Mouse (Mus musculus) embryonic facial prominence, embryonic 15.5 days (tissue): ENCODE measurements around the gene Leng9. TPM values are rescaled to one million over a fixed set of nuclear protein-coding genes. Genes with fewer than 3 reads are reported as not detected.
"Not testable (repeated sequence)": the region's sequence is repeated elsewhere in the genome, so short reads cannot be mapped to it uniquely, and the experiment has no call there.

ENCODE experiments used
- ATAC-seq: fragments of 200-750 bp; cut with Nextera tagmentation; 2 replicates; pipeline ENCODE4 v1.8.0; 2017; ENCODE audit warnings: low read depth, moderate TSS enrichment; ENCODE audit not compliant: insufficient number of reproducible peaks, low FRiP score, low TSS enrichment
- H3K27ac ChIP-seq: fragments of 300-500 bp; sonication (generic); replicated peaks from 2 replicates; pipeline ENCODE4 v1.5.1; 2015; ENCODE audit warnings: mild to moderate bottlenecking, inconsistent platforms
- H3K27me3 ChIP-seq: fragments of 300-500 bp; sonication (generic); 2 replicates; pipeline ENCODE4 v1.6.1; 2015; ENCODE audit warnings: inconsistent platforms
- H3K36me3 ChIP-seq: fragments of 300-500 bp; sonication (generic); 2 replicates; pipeline ENCODE4 v1.6.1; 2015; ENCODE audit warnings: mild to moderate bottlenecking, inconsistent platforms
- H3K4me1 ChIP-seq: fragments of 300-500 bp; sonication (generic); 2 replicates; pipeline ENCODE4 v1.6.1; 2015; ENCODE audit warnings: inconsistent platforms
- H3K4me2 ChIP-seq: fragments of 300-500 bp; sonication (generic); replicated peaks from 2 replicates; pipeline ENCODE4 v1.6.1; 2015; ENCODE audit warnings: mild to moderate bottlenecking, inconsistent platforms
- H3K4me3 ChIP-seq: fragments of 300-500 bp; sonication (generic); replicated peaks from 2 replicates; pipeline ENCODE4 v1.5.1; 2015; ENCODE audit warnings: mild to moderate bottlenecking, inconsistent platforms
- H3K9ac ChIP-seq: fragments of 300-500 bp; sonication (generic); 2 replicates; pipeline ENCODE4 v1.6.1; 2015; ENCODE audit warnings: inconsistent platforms
- H3K9me3 ChIP-seq: fragments of 300-500 bp; sonication (generic); replicated peaks from 2 replicates; pipeline ENCODE4 v1.6.1; 2016; ENCODE audit warnings: inconsistent platforms
- WGBS: fragments of 180-500 bp; shearing (Covaris S2); methylation state at CpG from one replicate; pipeline ENCODE4 v1.1.7; 2015; 5-methylcytosine and 5-hydroxymethylcytosine counted together
- polyA plus RNA-seq: library from polyadenylated mRNA; unstranded; fragments of >200 nt; fragmentation: Nextera tagmentation; extraction: Ambion mirVana; gene quantifications from 2 replicates; pipeline ENCODE4 v1.2.1, GENCODE M21; 2015

The Leng9 gene
- 5.8 and 6.1 TPM in 2 replicates for polyA plus RNA-seq

GRCm38 (mm10) chr7:4150059-4150541 is at the start of gene Leng9:
Gene Leng9 (minus strand): TSS chr7:4150374.
- ATAC-seq, result 0 out of 2 replicates have a peak, but pooled peaks have one; percentile 4
- Histone ChIP-seq H3K4me3 (peak within 1 kb of the TSS; percentile 62), H3K9me3 (no peaks in the 10 kb centered on the region), H3K27me3 (no peaks in the 10 kb centered on the region), H3K4me1 (peaks cover 41% of the 10 kb centered on the region), H3K9ac (peak within 1 kb of the TSS; percentile 79), H3K4me2 (peak within 1 kb of the TSS; percentile 85), H3K27ac (peak within 1 kb of the TSS; percentile 95), H3K36me3 (peaks cover 24% of the 10 kb centered on the region)
- 4% methylated on average over 14 of the region's 14 CpGs for WGBS

- Histone ChIP-seq H3K36me3 (no peaks in the 10 kb centered on the region), H3K27me3 (no peaks in the 10 kb centered on the region), H3K4me2 (no peak overlapping the region), H3K4me1 (no peaks in the 10 kb centered on the region), H3K9me3 (no peaks in the 10 kb centered on the region), H3K9ac (no peak overlapping the region), H3K27ac (no peak overlapping the region), H3K4me3 (no peak overlapping the region)
- WGBS, result 44% methylated on average over 3 of the region's 3 CpGs
- ATAC-seq, result no peak
Observed at GRCm38 (mm10) chr7:4178438-4178837, 28.3 kb upstream of the Leng9 start.

GRCm38 (mm10) chr7:4170193-4170938 is 20.2 kb upstream of the Leng9 start:
- Histone ChIP-seq H3K9me3 (no peaks in the 10 kb centered on the region), H3K4me3 (no peak overlapping the region), H3K4me1 (peaks cover 2% of the 10 kb centered on the region), H3K9ac (no peak overlapping the region), H3K27ac (no peak overlapping the region), H3K36me3 (no peaks in the 10 kb centered on the region), H3K4me2 (no peak overlapping the region), H3K27me3 (no peaks in the 10 kb centered on the region)
- ATAC-seq, result no peak
- 73% methylated on average over 6 of the region's 6 CpGs for WGBS

- no peak overlapping the region for H3K27ac ChIP-seq
- H3K4me1 ChIP-seq, result peaks cover 25% of the 10 kb centered on the region
- no peak overlapping the region for H3K4me2 ChIP-seq
- H3K9me3 ChIP-seq, result no peaks in the 10 kb centered on the region
- H3K36me3 ChIP-seq, result no peaks in the 10 kb centered on the region
- ATAC-seq, result no peak
- H3K27me3 ChIP-seq, result no peaks in the 10 kb centered on the region
- no peak overlapping the region for H3K9ac ChIP-seq
- no peak overlapping the region for H3K4me3 ChIP-seq
Observed at GRCm38 (mm10) chr7:4167098-4167497, 16.9 kb upstream of the Leng9 start.

GRCm38 (mm10) chr7:4165286-4165685 is 15.1 kb upstream of the Leng9 start:
- ATAC-seq, result no peak
- H3K4me3 ChIP-seq, result peak overlapping the region; percentile 60
- no peaks in the 10 kb centered on the region for H3K36me3 ChIP-seq
- H3K9me3 ChIP-seq, result no peaks in the 10 kb centered on the region
- H3K27ac ChIP-seq, result peak overlapping the region; percentile 76
- H3K4me1 ChIP-seq, result peaks cover 25% of the 10 kb centered on the region
- no peaks in the 10 kb centered on the region for H3K27me3 ChIP-seq
- peak overlapping the region; percentile 83 for H3K4me2 ChIP-seq
- 16% methylated on average over 3 of the region's 3 CpGs for WGBS
- H3K9ac ChIP-seq, result no peak overlapping the region; the same call in 1 of the 2 replicates

GRCm38 (mm10) chr7:4164090-4164910 is 14.1 kb upstream of the Leng9 start, which contains the start of gene Cdc42ep5:
Gene Cdc42ep5 (minus strand): TSS chr7:4164860.
- peak; percentile 97 for ATAC-seq
- WGBS, result under 1% methylated on average over 19 of the region's 20 CpGs
- H3K9ac ChIP-seq, result peak within 1 kb of the TSS; percentile 47

GRCm38 (mm10) chr7:4163571-4164072 is 13.4 kb upstream of the Leng9 start:
- H3K9ac ChIP-seq, result peak overlapping the region; percentile 47
- H3K9me3 ChIP-seq, result no peaks in the 10 kb centered on the region
- ATAC-seq, result peak; percentile 41; the same call in 1 of the 2 replicates
- WGBS, result 0% methylated on average over 11 of the region's 11 CpGs
- no peaks in the 10 kb centered on the region for H3K27me3 ChIP-seq
- H3K4me2 ChIP-seq, result peak overlapping the region; percentile 83
- H3K27ac ChIP-seq, result peak overlapping the region; percentile 89
- peaks cover 25% of the 10 kb centered on the region for H3K4me1 ChIP-seq
- H3K36me3 ChIP-seq, result no peaks in the 10 kb centered on the region
- H3K4me3 ChIP-seq, result peak overlapping the region; percentile 60

More at GRCm38 (mm10) chr7:4164090-4164910, 14.1 kb upstream of the Leng9 start, which contains the start of gene Cdc42ep5:
- Histone ChIP-seq H3K4me3 (peak within 1 kb of the TSS; percentile 60), H3K4me2 (peak within 1 kb of the TSS; percentile 83), H3K36me3 (no peaks in the 10 kb centered on the region), H3K9me3 (no peaks in the 10 kb centered on the region), H3K4me1 (peaks cover 25% of the 10 kb centered on the region), H3K27me3 (no peaks in the 10 kb centered on the region), H3K27ac (peak within 1 kb of the TSS; percentile 89)

- H3K9me3 ChIP-seq, H3K4me3 ChIP-seq, H3K27ac ChIP-seq, H3K4me2 ChIP-seq, ATAC-seq, H3K9ac ChIP-seq, H3K27me3 ChIP-seq, H3K36me3 ChIP-seq: not testable (repeated sequence)
- H3K4me1 ChIP-seq, result peaks cover 25% of the 10 kb centered on the region
- 95% methylated on average over 4 of the region's 4 CpGs for WGBS
Observed at GRCm38 (mm10) chr7:4161596-4161995, 11.4 kb upstream of the Leng9 start.

- no peak overlapping the region for H3K27ac ChIP-seq
- H3K36me3 ChIP-seq, result no peaks in the 10 kb centered on the region
- H3K27me3 ChIP-seq, result no peaks in the 10 kb centered on the region
- no peak overlapping the region for H3K9ac ChIP-seq
- no peak overlapping the region for H3K4me3 ChIP-seq
- no peak overlapping the region for H3K4me2 ChIP-seq
- H3K4me1 ChIP-seq, result peaks cover 15% of the 10 kb centered on the region
- H3K9me3 ChIP-seq, result no peaks in the 10 kb centered on the region
- ATAC-seq, result no peak
- 53% methylated on average over 4 of the region's 4 CpGs for WGBS
Observed at GRCm38 (mm10) chr7:4154976-4155375, 4.8 kb upstream of the Leng9 start.

- no peak overlapping the region for H3K27ac ChIP-seq
- peaks cover 17% of the 10 kb centered on the region for H3K4me1 ChIP-seq
- H3K36me3 ChIP-seq, result no peaks in the 10 kb centered on the region
- H3K27me3 ChIP-seq, result no peaks in the 10 kb centered on the region
- H3K4me2 ChIP-seq, result no peak overlapping the region
- ATAC-seq, result no peak
- no peak overlapping the region for H3K4me3 ChIP-seq
- 67% methylated on average over 5 of the region's 5 CpGs for WGBS
- no peak overlapping the region for H3K9ac ChIP-seq
- H3K9me3 ChIP-seq, result no peaks in the 10 kb centered on the region
Observed at GRCm38 (mm10) chr7:4154356-4154755, 4.2 kb upstream of the Leng9 start.

- H3K4me1 ChIP-seq, result peaks cover 41% of the 10 kb centered on the region
- H3K9me3 ChIP-seq, result no peaks in the 10 kb centered on the region
- no peak overlapping the region for H3K9ac ChIP-seq
- ATAC-seq, result no peak
- H3K4me3 ChIP-seq, result no peak overlapping the region
- H3K36me3 ChIP-seq, result peaks cover 13% of the 10 kb centered on the region
- no peak overlapping the region for H3K27ac ChIP-seq
- WGBS, result 35% methylated on average over 22 of the region's 22 CpGs
- no peaks in the 10 kb centered on the region for H3K27me3 ChIP-seq
- H3K4me2 ChIP-seq, result 0 out of 2 replicates have a peak overlapping the region, but pooled peaks have one; percentile 8
Observed at GRCm38 (mm10) chr7:4151241-4151640, 1.1 kb upstream of the Leng9 start.
